8 mouse cellular contexts compared by ENCODE assay signal in the genomic region with DNA sequence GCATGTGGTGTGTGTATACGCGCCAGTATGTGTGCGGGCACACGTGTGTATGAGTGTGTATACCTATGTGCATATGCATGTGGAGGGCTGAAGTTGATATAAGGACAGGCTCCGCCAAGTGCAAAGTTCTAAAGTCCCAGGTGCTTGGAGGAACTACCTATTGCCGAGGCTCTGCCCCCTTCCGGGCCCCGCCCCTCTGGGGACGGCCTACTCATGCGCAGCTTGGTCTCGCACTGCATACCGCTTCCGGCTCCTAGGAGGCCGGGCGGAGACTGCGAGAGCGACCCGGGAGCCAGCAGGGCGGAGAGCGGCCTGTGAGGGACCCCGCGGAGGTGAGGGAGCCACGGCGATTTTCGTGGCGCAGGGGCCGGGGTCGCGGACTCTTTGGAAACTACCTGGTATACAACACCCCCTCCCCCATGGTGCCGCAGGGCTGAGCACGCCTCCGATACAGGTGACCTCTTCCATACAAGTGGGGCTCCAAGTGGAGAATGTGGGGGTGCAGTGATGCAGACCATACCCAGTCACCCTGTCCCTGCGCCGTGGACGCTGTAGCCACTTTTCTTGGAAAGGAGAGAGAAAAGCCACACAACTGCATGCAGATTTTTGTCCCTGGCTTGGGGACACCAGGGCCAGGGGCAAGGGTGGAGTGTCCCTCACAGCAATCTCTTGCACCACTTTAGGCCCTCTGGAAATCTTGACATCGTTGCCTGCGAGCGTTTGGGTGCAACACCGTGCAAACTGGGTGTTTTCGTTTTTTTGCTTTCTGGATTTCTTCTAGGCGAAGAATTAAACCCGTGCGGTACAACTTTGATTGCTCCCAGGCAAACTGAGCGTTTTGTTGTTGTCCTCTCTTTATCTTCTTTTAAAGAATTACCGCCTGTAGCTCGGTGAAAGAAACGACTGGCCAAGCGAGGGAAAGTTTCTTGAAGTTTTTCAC. TPM values are rescaled to one million over a fixed set of nuclear protein-coding genes. Genes with fewer than 3 reads are reported as not detected.
DNase-seq lines count a peak whose midpoint lies in the region; ATAC-seq and TF ChIP-seq lines count a peak whose summit lies in the region.

TSS of gene Arhgef18 (plus strand) at position 236 of the 940 bp plus-strand sequence.

- peaks cover 2% of the 10 kb centered on the region for H3K4me1 ChIP-seq in hindbrain, embryonic 11.5 days (replicated peaks; ENCODE audit: control insufficient read depth, insufficient read depth, low read length)
- 0 out of 2 replicates have a peak, but pooled peaks cover 7% of the 10 kb centered on the region for H3K4me1 ChIP-seq in lung, embryonic 14.5 days (ENCODE audit: insufficient read depth)
- peaks cover 12% of the 10 kb centered on the region for H3K4me1 ChIP-seq in olfactory bulb, adult 2 months (ENCODE audit: control insufficient read depth, insufficient read depth, low read length)

- 1% methylated on average over 48 of the region's 48 CpGs for WGBS in hindbrain, embryonic 11.5 days
- under 1% methylated on average over 48 of the region's 48 CpGs for WGBS in lung, embryonic 14.5 days
- WGBS in olfactory bulb, adult 2 months, result under 1% methylated on average over 48 of the region's 48 CpGs

- peak within 1 kb of the TSS; percentile 66 for H3K4me2 ChIP-seq in hindbrain, embryonic 11.5 days (replicated peaks; ENCODE audit: low read depth, low read length)
- H3K4me2 ChIP-seq in lung, embryonic 14.5 days, result peak within 1 kb of the TSS; percentile 87

- peak; percentile 9; the same call in 1 of the 2 replicates for TF ChIP-seq CTCF in lung, embryonic 14.5 days (IDR thresholded peaks at IDR 0.05; ENCODE audit: low read depth)
- TF ChIP-seq CTCF in olfactory bulb, adult 2 months (IDR thresholded peaks at IDR 0.05; ENCODE audit: insufficient read depth, low read depth, low read length), result no peak

- no peaks in the 10 kb centered on the region for H3K36me3 ChIP-seq in hindbrain, embryonic 11.5 days (ENCODE audit: control insufficient read depth, insufficient read depth, low read length)
- H3K36me3 ChIP-seq in lung, embryonic 14.5 days (ENCODE audit: insufficient read depth), result peaks cover 4% of the 10 kb centered on the region; the same call in 1 of the 2 replicates

- ATAC-seq in hindbrain, embryonic 11.5 days (ENCODE audit: low FRiP score), result peak; percentile 97
- peak; percentile 99 for ATAC-seq in lung, embryonic 14.5 days (ENCODE audit: insufficient read depth)

- peak within 1 kb of the TSS; percentile 70 for H3K9ac ChIP-seq in hindbrain, embryonic 11.5 days (ENCODE audit: low read depth, low read length)
- H3K9ac ChIP-seq in lung, embryonic 14.5 days, result peak within 1 kb of the TSS; percentile 73

- DNase-seq in T-cell, adult 2 months (ENCODE audit: low spot score), result peak; percentile 32
- DNase-seq in cerebellum, postnatal 25 days, result peak; percentile 87 to 91
- peak; percentile 61 to 80 for DNase-seq in frontal cortex, postnatal 14 days (ENCODE audit: low spot score in 2 of 2)
- DNase-seq in hindbrain, embryonic 11.5 days (ENCODE audit: low spot score), result peak; percentile 89
- DNase-seq in layer of hippocampus, adult 9-10 months (ENCODE audit: low spot score), result peak; percentile 30
- DNase-seq in lung, embryonic 14.5 days, result peak; percentile 94
- peak; percentile 85 for DNase-seq in testis, postnatal 14 days (ENCODE audit: low spot score)

- no peaks in the 10 kb centered on the region for H3K9me3 ChIP-seq in hindbrain, embryonic 11.5 days (ENCODE audit: control insufficient read depth, low read length)
- no peaks in the 10 kb centered on the region for H3K9me3 ChIP-seq in lung, embryonic 14.5 days (ENCODE audit: low read depth, low read length)

- no peaks in the 10 kb centered on the region for H3K27me3 ChIP-seq in hindbrain, embryonic 11.5 days (ENCODE audit: control insufficient read depth, insufficient read depth, low read length)
- no peaks in the 10 kb centered on the region for H3K27me3 ChIP-seq in lung, embryonic 14.5 days (ENCODE audit: insufficient read depth, low read length)

- no peak within 1 kb of the TSS for H3K27ac ChIP-seq in hindbrain, embryonic 11.5 days (ENCODE audit: low read depth, low read length)
- H3K27ac ChIP-seq in lung, embryonic 14.5 days (ENCODE audit: low read depth), result no peak within 1 kb of the TSS
- no peak within 1 kb of the TSS for H3K27ac ChIP-seq in olfactory bulb, adult 2 months (ENCODE audit: insufficient read depth, low read depth, low read length)

- peak within 1 kb of the TSS; percentile 66 for H3K4me3 ChIP-seq in hindbrain, embryonic 11.5 days (ENCODE audit: low read depth, low read length)
- H3K4me3 ChIP-seq in lung, embryonic 14.5 days (ENCODE audit: low read depth, low read length), result peak within 1 kb of the TSS; percentile 85
- H3K4me3 ChIP-seq in olfactory bulb, adult 2 months (ENCODE audit: insufficient read depth, low read depth, low read length), result peak within 1 kb of the TSS; percentile 88

- peak; percentile 85 for TF ChIP-seq POLR2A in olfactory bulb, adult 2 months (IDR thresholded peaks at IDR 0.05; ENCODE audit: insufficient read depth, low read depth, low read length)

RNA-seq across cellular contexts. Expression of gene Arhgef18, which starts in this region (rescaled TPM):
- polyA plus RNA-seq in hindbrain, embryonic 11.5 days (2014; fragmentation: Nextera tagmentation; extraction: Ambion mirVana), result 9.2 and 10.9 TPM in 2 replicates
- 7.8 TPM in 2 replicates for polyA plus RNA-seq in lung, embryonic 14.5 days (2014; fragmentation: Nextera tagmentation; extraction: Ambion mirVana)
- not detected in 2 replicates for polyA plus RNA-seq in olfactory bulb, adult 2 months (2012; ENCODE audit: insufficient read depth, insufficient read length, low replicate concordance, missing spikeins)

Comparison
In these comparisons a context has a peak if more than half of its experiments do, and no peak if none do; other contexts are left out.
1. DNase-seq: peak in every context shown above with its lines; median percentile 94 in lung, embryonic 14.5 days; 89 in cerebellum, postnatal 25 days; 89 in hindbrain, embryonic 11.5 days; 85 in testis, postnatal 14 days; 70 in frontal cortex, postnatal 14 days; 32 in T-cell, adult 2 months; 30 in layer of hippocampus, adult 9-10 months.